Mouse (Mus musculus) left cerebral cortex, postnatal 36 days (tissue): Measurements from ENCODE around the gene Brca1. TPM values are rescaled to one million over a fixed set of nuclear protein-coding genes. Genes with fewer than 3 reads are reported as not detected.
"Not testable (repeated sequence)": the region's sequence is repeated elsewhere in the genome, so short reads cannot be mapped to it uniquely, and the experiment has no call there.

Experiments used
- DNase-seq, 2 experiments: peaks; one replicate each; pipeline ENCODE4 v3.0.0; 2021 to 2022; ENCODE audit warnings: low spot score in 2 of 2, mixed read lengths in 1 of 2
- intact Hi-C: fragments of 180-260 bp; cut with DNase I; formaldehyde crosslinking; loops from one replicate; pipeline ENCODE4 v1.15.1; 2025
- total RNA-seq, 2 experiments: library from RNA; stranded (reverse); gene quantifications; 2 replicates each; pipeline ENCODE4 v1.2.3; 2021

The Brca1 gene
- total RNA-seq, 2 experiments from 2014 or later: 0.96 to 1.0 TPM

GRCm38 (mm10) chr11:101459716-101460115, 92.0 kb downstream of the Brca1 start:
- DNase-seq: no peak
- intact Hi-C loops: no loop called here

- intact Hi-C loops: no loop called here
- no peak for DNase-seq
Measured at GRCm38 (mm10) chr11:101458217-101458616, 93.5 kb downstream of the Brca1 start.

- intact Hi-C loops: no loop called here
- no peak for DNase-seq
Measured at GRCm38 (mm10) chr11:101457631-101458030, 94.1 kb downstream of the Brca1 start.

DNA sequence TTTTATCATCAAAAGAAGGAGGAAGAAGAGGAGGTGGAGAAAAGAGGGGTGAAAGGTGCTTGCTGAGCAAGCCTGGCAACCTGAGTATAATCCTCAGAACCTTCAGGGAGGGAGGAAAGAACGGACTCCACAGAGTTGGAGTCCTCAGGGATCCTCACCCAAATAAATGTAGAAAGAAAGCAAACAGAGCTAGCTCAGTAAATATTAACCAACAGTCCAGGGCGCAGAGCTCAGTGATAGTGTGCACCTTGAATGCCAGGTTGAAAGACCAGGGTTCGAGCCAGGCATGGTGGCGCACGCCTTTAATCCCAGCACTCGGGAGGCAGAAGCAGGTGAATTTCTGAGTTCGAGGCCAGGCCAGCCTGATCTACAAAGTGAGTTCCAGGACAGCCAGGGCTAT, 96.1 kb downstream of the Brca1 start:
- no peak for DNase-seq
- intact Hi-C loops: no loop called here

DNA sequence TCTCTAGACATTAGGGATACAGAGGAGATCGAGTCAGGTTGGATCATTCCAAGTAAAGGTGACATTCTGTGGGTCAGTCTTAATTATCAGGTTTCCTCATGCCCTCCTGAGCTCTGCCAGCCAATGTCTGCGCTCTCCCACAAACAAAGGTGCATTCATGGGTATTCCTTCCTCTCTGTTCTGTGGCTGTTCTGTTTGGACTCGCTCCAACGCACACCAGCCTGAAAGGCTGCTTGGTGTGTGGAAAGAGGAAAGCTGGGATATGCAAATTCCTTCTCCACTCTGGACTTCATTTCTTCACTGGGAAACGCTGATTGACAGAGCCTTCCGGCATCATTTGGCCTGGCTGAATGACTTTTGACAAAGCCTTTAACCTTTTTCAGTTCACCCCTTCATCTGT, 97.1 kb downstream of the Brca1 start:
- DNase-seq: no peak
- intact Hi-C loops: no loop called here

DNA sequence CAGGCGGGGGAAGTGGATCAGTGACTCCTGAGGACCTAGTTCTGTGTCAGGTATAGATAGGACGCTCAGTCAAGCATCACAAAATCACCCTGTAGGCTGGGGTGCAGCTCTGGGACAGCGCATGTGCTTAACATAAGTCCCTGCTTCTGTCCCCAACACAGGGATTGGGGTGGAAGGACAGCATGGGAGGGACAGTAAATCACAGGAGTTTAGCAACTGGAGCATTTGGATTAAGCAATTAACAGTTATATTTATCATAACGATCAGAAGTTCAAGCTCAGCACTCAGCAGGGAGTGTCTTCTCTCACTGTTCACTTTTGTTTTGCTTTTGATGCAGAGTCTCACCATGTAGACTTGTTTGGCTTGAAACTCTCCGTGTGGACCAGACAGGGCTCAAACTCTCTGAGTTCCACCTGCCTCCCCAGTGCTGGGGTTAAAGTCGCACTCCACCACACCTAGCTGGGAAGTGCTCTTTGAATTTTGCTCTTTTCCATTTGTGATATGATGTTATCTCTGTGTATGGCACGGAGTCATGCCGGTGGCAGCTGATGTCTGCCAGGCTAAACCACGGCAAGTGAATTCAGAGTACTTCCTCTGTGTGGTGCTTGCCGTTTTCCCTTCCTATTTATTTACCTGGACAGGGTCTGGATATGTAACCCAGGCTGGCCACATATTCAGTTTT, 99.5 kb downstream of the Brca1 start:
- intact Hi-C loops: no loop called here
- DNase-seq: no peak

GRCm38 (mm10) chr11:101451536-101451935, 100.2 kb downstream of the Brca1 start:
- intact Hi-C loops: no loop called here
- DNase-seq: no peak

DNA sequence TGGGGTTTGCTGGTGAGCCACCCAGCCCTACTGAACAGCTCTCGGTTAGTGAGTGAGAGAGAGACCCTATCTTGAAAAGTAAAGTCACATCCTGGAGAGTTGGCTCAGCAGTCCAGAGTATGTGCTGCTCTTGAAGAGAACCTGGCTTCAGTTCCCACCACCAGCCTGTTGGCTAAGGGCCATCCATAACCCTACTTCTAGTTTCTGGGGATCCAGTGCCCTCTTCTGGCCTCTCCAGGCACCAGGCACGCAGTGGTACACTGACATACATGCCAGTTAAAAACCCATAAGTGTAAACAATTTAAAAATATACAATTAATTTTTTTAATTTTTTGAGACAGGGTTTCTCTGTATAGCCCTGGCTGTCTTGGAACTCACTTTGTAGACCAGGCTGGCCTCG, 101.4 kb downstream of the Brca1 start:
- DNase-seq: no peak
- intact Hi-C loops: no loop called here

GRCm38 (mm10) chr11:101449596-101449995, 102.2 kb downstream of the Brca1 start:
- intact Hi-C loops: not testable (repeated sequence)

GRCm38 (mm10) chr11:101448899-101449298, 102.9 kb downstream of the Brca1 start:
- DNase-seq: no peak
- intact Hi-C loops: no loop called here

More at GRCm38 (mm10) chr11:101449596-101449995, 102.2 kb downstream of the Brca1 start:
- not testable (repeated sequence) for DNase-seq

DNA sequence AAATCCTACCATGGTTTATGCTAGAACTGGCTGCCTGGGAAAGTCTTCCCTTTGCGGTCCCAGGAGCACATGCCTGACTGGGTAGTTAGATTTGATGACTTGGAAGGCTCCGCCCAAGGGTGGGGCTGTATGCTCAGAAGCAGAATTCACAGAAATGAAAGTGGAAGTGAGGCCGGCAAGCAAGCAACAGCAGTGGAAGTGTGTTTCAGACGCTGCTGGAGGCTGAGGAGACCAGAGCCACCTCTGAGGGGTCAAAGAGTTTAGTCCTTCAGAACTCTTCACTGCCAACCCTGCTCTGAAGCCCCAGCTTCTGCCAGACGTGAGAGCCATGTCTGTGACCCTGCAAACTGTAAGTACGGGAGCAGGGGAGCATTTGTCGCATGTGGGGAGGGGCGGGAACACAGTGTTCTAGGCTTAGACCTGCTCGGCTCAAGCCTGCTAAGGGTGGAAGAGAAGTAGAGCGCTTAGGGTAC, 103.4 kb downstream of the Brca1 start, which contains the start of gene Ifi35:
Gene Ifi35 (plus strand): TSS at position 134 of the 473 bp plus-strand sequence.
- intact Hi-C loops: no loop called here

GRCm38 (mm10) chr11:101447786-101448185, 104.0 kb downstream of the Brca1 start:
- intact Hi-C loops: no loop called here
- DNase-seq: no peak

More for the DNA sequence above, 103.4 kb downstream of the Brca1 start, which contains the start of gene Ifi35:
- DNase-seq: no peak

- DNase-seq, intact Hi-C loops: not testable (repeated sequence)
Measured at GRCm38 (mm10) chr11:101446860-101447259, 104.9 kb downstream of the Brca1 start.

GRCm38 (mm10) chr11:101446319-101446718, 105.4 kb downstream of the Brca1 start:
- intact Hi-C loops: no loop called here

DNA sequence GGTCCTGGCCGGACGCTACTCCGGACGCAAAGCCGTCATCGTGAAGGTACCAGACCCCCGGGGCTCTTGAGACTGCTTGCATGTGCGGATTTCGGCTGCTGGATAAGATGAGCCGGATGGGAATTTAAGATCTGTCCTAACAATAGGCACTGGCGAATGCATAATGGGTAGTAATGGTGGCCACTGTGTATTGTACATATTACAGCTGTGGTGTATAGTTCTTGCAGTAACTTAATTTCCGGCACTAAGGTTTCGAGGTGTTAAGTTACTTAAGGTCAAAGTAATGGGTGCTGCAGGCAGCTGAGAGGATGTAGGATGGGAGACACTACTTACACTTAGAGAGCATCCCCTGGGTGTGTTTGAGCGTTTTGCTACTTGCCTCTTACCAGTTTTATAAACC, 109.0 kb downstream of the Brca1 start:
- no peak for DNase-seq
- intact Hi-C loops: no loop called here

More at GRCm38 (mm10) chr11:101446319-101446718, 105.4 kb downstream of the Brca1 start:
- no peak for DNase-seq

- intact Hi-C loops: no loop called here
Measured at GRCm38 (mm10) chr11:101442127-101442693, 109.5 kb downstream of the Brca1 start, which contains the start of gene Rpl27. Gene Rpl27, plus strand, starts transcription at chr11:101442298.

GRCm38 (mm10) chr11:101441450-101442126, 110.2 kb downstream of the Brca1 start:
- intact Hi-C loops, DNase-seq: not testable (repeated sequence)

More at GRCm38 (mm10) chr11:101442127-101442693, 109.5 kb downstream of the Brca1 start, which contains the start of gene Rpl27:
- DNase-seq: peak; percentile 96
